Mouse (Mus musculus): ENCODE measurements around the gene Pigx. TPM values are rescaled to one million over a fixed set of nuclear protein-coding genes. Genes with fewer than 3 reads are reported as not detected.
"Not testable (repeated sequence)": the region's sequence is repeated elsewhere in the genome, so short reads cannot be mapped to it uniquely, and the experiment has no call there.

The Pigx gene
- total RNA-seq, 2 experiments from 2014 or later = 29.2 to 30.3 TPM

GRCm38 (mm10) chr16:32110951-32111699 lies 11.6 kb upstream of the Pigx start:
- DNase-seq (ENCODE audit: low spot score in 2 of 2) = no peak

- no peak for DNase-seq (ENCODE audit: low spot score in 2 of 2)
These were observed 9.0 kb upstream of the Pigx start for GRCm38 (mm10) chr16:32108578-32108977.

- no peak for DNase-seq (ENCODE audit: low spot score in 2 of 2)
These were observed 8.6 kb upstream of the Pigx start for GRCm38 (mm10) chr16:32108170-32108569.

- no peak for DNase-seq (ENCODE audit: low spot score in 2 of 2)
These were observed 8.0 kb upstream of the Pigx start for GRCm38 (mm10) chr16:32107342-32108045.

- DNase-seq (ENCODE audit: low spot score in 2 of 2) = no peak
These were observed 6.2 kb upstream of the Pigx start for GRCm38 (mm10) chr16:32105698-32106097.

GRCm38 (mm10) chr16:32102295-32102694 lies 2.8 kb upstream of the Pigx start:
- DNase-seq (ENCODE audit: low spot score in 2 of 2) = no peak

- DNase-seq (ENCODE audit: low spot score in 2 of 2) = no peak
These were observed 473 bp downstream of the Pigx start for GRCm38 (mm10) chr16:32098897-32099637.

- DNase-seq (ENCODE audit: low spot score in 2 of 2) = not testable (repeated sequence)
These were observed 1.8 kb downstream of the Pigx start for GRCm38 (mm10) chr16:32097757-32098156.

- DNase-seq (ENCODE audit: low spot score in 2 of 2) = no peak
These were observed 8.1 kb downstream of the Pigx start for GRCm38 (mm10) chr16:32091466-32091865.

- DNase-seq (ENCODE audit: low spot score in 2 of 2) = no peak
These were observed 11.7 kb downstream of the Pigx start for GRCm38 (mm10) chr16:32087629-32088443.

- DNase-seq (ENCODE audit: low spot score in 2 of 2) = peak; percentile 86 to 88
These were observed 20.5 kb downstream of the Pigx start, which contains the start of gene Pak2 for GRCm38 (mm10) chr16:32078991-32079511. Gene Pak2, minus strand, starts transcription at chr16:32079342.

- DNase-seq (ENCODE audit: low spot score in 2 of 2) = no peak
These were observed 21.0 kb downstream of the Pigx start for GRCm38 (mm10) chr16:32078408-32078990.

GRCm38 (mm10) chr16:32077648-32078407 lies 21.7 kb downstream of the Pigx start:
- no peak for DNase-seq (ENCODE audit: low spot score in 2 of 2)

- DNase-seq (ENCODE audit: low spot score in 2 of 2) = no peak
These were observed 23.1 kb downstream of the Pigx start for GRCm38 (mm10) chr16:32076406-32076805.

GRCm38 (mm10) chr16:32075762-32076161 lies 23.8 kb downstream of the Pigx start:
- DNase-seq (ENCODE audit: low spot score in 2 of 2) = no peak

- not testable (repeated sequence) for DNase-seq (ENCODE audit: low spot score in 2 of 2)
These were observed 29.5 kb downstream of the Pigx start for GRCm38 (mm10) chr16:32070070-32070469.

- no peak for DNase-seq (ENCODE audit: low spot score in 2 of 2)
These were observed 30.9 kb downstream of the Pigx start for GRCm38 (mm10) chr16:32068389-32069300.

GRCm38 (mm10) chr16:32066899-32067298 lies 32.6 kb downstream of the Pigx start:
- DNase-seq (ENCODE audit: low spot score in 2 of 2) = no peak
